In genomic region chr7:45538163-45539041, GRCm38 (mm10) we compare ENCODE assay signal across 8 mouse cellular contexts. TPM values are rescaled to one million over a fixed set of nuclear protein-coding genes. Genes with fewer than 3 reads are reported as not detected.
A peak's percentile ranks its signal among the peaks of the same experiment; 100 is the strongest.
DNase-seq lines count a peak whose midpoint lies in the region; ATAC-seq lines count a peak whose summit lies in the region.

No protein-coding gene starts in this region.

- peak overlapping the region; percentile 53 to 56 for H3K4me3 ChIP-seq in heart, embryonic 14.5 days (ENCODE audit: control insufficient read depth in 1 of 2, insufficient read depth in 1 of 2, low read depth in 1 of 2, low read length in 2 of 2)
- H3K4me3 ChIP-seq in liver, embryonic 13.5 days (replicated peaks): peak overlapping the region; percentile 46

- H3K27ac ChIP-seq in heart, embryonic 14.5 days (replicated peaks in 1 of 2; ENCODE audit: control insufficient read depth in 1 of 2, insufficient read depth in 1 of 2, low read depth in 2 of 2, low read length in 2 of 2): no peak overlapping the region
- H3K27ac ChIP-seq in liver, embryonic 13.5 days: no peak overlapping the region

- DNase-seq in adrenal gland, adult 2 months: peak; percentile 67
- no peak for DNase-seq in adrenal gland, adult 8-10 months
- DNase-seq in embryo, embryonic 9.5 days (ENCODE audit: extremely low spot score): peak; percentile 73
- DNase-seq in kidney, postnatal 14 days: peak; percentile 74
- DNase-seq in liver, embryonic 13.5 days: no peak
- peak; percentile 33 for DNase-seq in naive thymus-derived CD4-positive, alpha-beta T cell, adult 2 months (ENCODE audit: low read depth)
- DNase-seq in B cell, adult 2 months: no peak

- WGBS in heart, embryonic 14.5 days: 4% methylated on average over 29 of the region's 29 CpGs
- WGBS in liver, embryonic 13.5 days (ENCODE audit: insufficient replicate concordance): 7% methylated on average over 27 of the region's 29 CpGs

- H3K4me2 ChIP-seq in heart, embryonic 14.5 days (ENCODE audit: low read length): peak overlapping the region; percentile 89
- peak overlapping the region; percentile 61 for H3K4me2 ChIP-seq in liver, embryonic 13.5 days

- peaks cover 2 to 6% of the 10 kb centered on the region in 2 experiments; a peak in 3 of 4 replicates for H3K4me1 ChIP-seq in heart, embryonic 14.5 days (ENCODE audit: control insufficient read depth in 2 of 2, insufficient read depth in 2 of 2, low read length in 2 of 2)
- peaks cover 7% of the 10 kb centered on the region for H3K4me1 ChIP-seq in liver, embryonic 13.5 days (replicated peaks)

- no peaks in the 10 kb centered on the region for H3K9me3 ChIP-seq in heart, embryonic 14.5 days (ENCODE audit: control insufficient read depth, low read length)
- no peaks in the 10 kb centered on the region for H3K9me3 ChIP-seq in liver, embryonic 13.5 days (replicated peaks)

- no peaks in the 10 kb centered on the region for H3K36me3 ChIP-seq in heart, embryonic 14.5 days (ENCODE audit: control insufficient read depth, insufficient read depth, low read length)
- H3K36me3 ChIP-seq in liver, embryonic 13.5 days: no peaks in the 10 kb centered on the region

- H3K9ac ChIP-seq in heart, embryonic 14.5 days (ENCODE audit: low read length): peak overlapping the region; percentile 72
- peak overlapping the region; percentile 47 for H3K9ac ChIP-seq in liver, embryonic 13.5 days

- peak; percentile 37 for ATAC-seq in heart, embryonic 14.5 days (ENCODE audit: insufficient number of reproducible peaks, insufficient read depth, low FRiP score, low read depth)
- ATAC-seq in liver, embryonic 13.5 days (ENCODE audit: low read depth): peak; percentile 28; the same call in 1 of the 2 replicates

- H3K27me3 ChIP-seq in heart, embryonic 14.5 days (ENCODE audit: control insufficient read depth, insufficient read depth, low read length): no peaks in the 10 kb centered on the region
- H3K27me3 ChIP-seq in liver, embryonic 13.5 days: peaks cover 14% of the 10 kb centered on the region

RNA-seq across cellular contexts. Expression of gene Plekha4, which starts 12.3 kb away (rescaled TPM):
- total RNA-seq in adrenal gland, adult 2 months (2021): 1 to 10 TPM; 3.0 to 5.9 TPM
- 9.8 and 15.6 TPM in 2 replicates for polyA plus RNA-seq in adrenal gland, adult 2 months (2012; rRNA removed)
- total RNA-seq in adrenal gland, adult 8-10 months (2022): 1 to 10 TPM; 3.1 to 6.9 (median 4.3) TPM
- polyA plus RNA-seq in heart, embryonic 14.5 days (2014; fragmentation: Nextera tagmentation; extraction: Ambion mirVana): 0.80 and 1.2 TPM in 2 replicates
- 0.43 and 0.52 TPM in 2 replicates for polyA plus RNA-seq in liver, embryonic 13.5 days (2015; fragmentation: Nextera tagmentation; extraction: Ambion mirVana)

RNA-seq across cellular contexts. Expression of gene Ppp1r15a, which starts 12.3 kb away (rescaled TPM):
- total RNA-seq in adrenal gland, adult 2 months (2021): 10 to 100 TPM; 49.0 to 57.8 TPM
- 49.5 and 49.7 TPM in 2 replicates for polyA plus RNA-seq in adrenal gland, adult 2 months (2012; rRNA removed)
- 10 to 100 TPM; 29.2 to 62.8 (median 45.0) TPM for total RNA-seq in adrenal gland, adult 8-10 months (2022)
- polyA plus RNA-seq in heart, embryonic 14.5 days (2014; fragmentation: Nextera tagmentation; extraction: Ambion mirVana): 20.5 and 23.3 TPM in 2 replicates
- 180 and 197 TPM in 2 replicates for polyA plus RNA-seq in liver, embryonic 13.5 days (2015; fragmentation: Nextera tagmentation; extraction: Ambion mirVana)

RNA-seq across cellular contexts. Expression of gene Hsd17b14, which starts 16.3 kb away (rescaled TPM):
- 1 to 10 TPM; 2.3 TPM for total RNA-seq in adrenal gland, adult 2 months (2021)
- polyA plus RNA-seq in adrenal gland, adult 2 months (2012; rRNA removed): 1.5 and 2.3 TPM in 2 replicates
- 1 to 10 TPM in 2 of 4 experiments, under 1 TPM in 1, not detected in 1; 0.99 to 2.6 (median 2.1) TPM for total RNA-seq in adrenal gland, adult 8-10 months (2022)
- 0.20 and 0.26 TPM in 2 replicates for polyA plus RNA-seq in heart, embryonic 14.5 days (2014; fragmentation: Nextera tagmentation; extraction: Ambion mirVana)
- 1.3 and 1.9 TPM in 2 replicates for polyA plus RNA-seq in liver, embryonic 13.5 days (2015; fragmentation: Nextera tagmentation; extraction: Ambion mirVana)

RNA-seq across cellular contexts. Expression of gene Nucb1, which starts 28.2 kb away (rescaled TPM):
- total RNA-seq in adrenal gland, adult 2 months (2021): 100 to 1,000 TPM; 280 to 286 TPM
- polyA plus RNA-seq in adrenal gland, adult 2 months (2012; rRNA removed): 594 and 643 TPM in 2 replicates
- total RNA-seq in adrenal gland, adult 8-10 months (2022): 100 to 1,000 TPM; 291 to 305 (median 294) TPM
- 159 and 160 TPM in 2 replicates for polyA plus RNA-seq in heart, embryonic 14.5 days (2014; fragmentation: Nextera tagmentation; extraction: Ambion mirVana)
- polyA plus RNA-seq in liver, embryonic 13.5 days (2015; fragmentation: Nextera tagmentation; extraction: Ambion mirVana): 110 and 127 TPM in 2 replicates

RNA-seq across cellular contexts. Expression of gene Bcat2, which starts 31.6 kb away (rescaled TPM):
- total RNA-seq in adrenal gland, adult 2 months (2021): 100 to 1,000 TPM; 213 to 292 TPM
- polyA plus RNA-seq in adrenal gland, adult 2 months (2012; rRNA removed): 166 and 170 TPM in 2 replicates
- 100 to 1,000 TPM; 191 to 306 (median 245) TPM for total RNA-seq in adrenal gland, adult 8-10 months (2022)
- polyA plus RNA-seq in heart, embryonic 14.5 days (2014; fragmentation: Nextera tagmentation; extraction: Ambion mirVana): 66.0 and 72.0 TPM in 2 replicates
- 44.1 and 45.4 TPM in 2 replicates for polyA plus RNA-seq in liver, embryonic 13.5 days (2015; fragmentation: Nextera tagmentation; extraction: Ambion mirVana)

Comparison
In these comparisons a context has a peak if more than half of its experiments do, and no peak if none do; other contexts are left out.
1. DNase-seq: peak in adrenal gland, adult 2 months (single experiment), embryo, embryonic 9.5 days (single experiment), kidney, postnatal 14 days (single experiment) and naive thymus-derived CD4-positive, alpha-beta T cell, adult 2 months (single experiment); none in adrenal gland, adult 8-10 months (single experiment), liver, embryonic 13.5 days (single experiment) and B cell, adult 2 months (0 of 2).